Mouse (Mus musculus) urinary bladder, postnatal 4 days (tissue): ENCODE data around the gene Gm10961.

Experiments used
- DNase-seq, 2 experiments: peaks; one replicate each; pipeline ENCODE4 v3.0.0; 2021 to 2022; ENCODE audit warnings: low spot score in 2 of 2

The Gm10961 gene

DNA sequence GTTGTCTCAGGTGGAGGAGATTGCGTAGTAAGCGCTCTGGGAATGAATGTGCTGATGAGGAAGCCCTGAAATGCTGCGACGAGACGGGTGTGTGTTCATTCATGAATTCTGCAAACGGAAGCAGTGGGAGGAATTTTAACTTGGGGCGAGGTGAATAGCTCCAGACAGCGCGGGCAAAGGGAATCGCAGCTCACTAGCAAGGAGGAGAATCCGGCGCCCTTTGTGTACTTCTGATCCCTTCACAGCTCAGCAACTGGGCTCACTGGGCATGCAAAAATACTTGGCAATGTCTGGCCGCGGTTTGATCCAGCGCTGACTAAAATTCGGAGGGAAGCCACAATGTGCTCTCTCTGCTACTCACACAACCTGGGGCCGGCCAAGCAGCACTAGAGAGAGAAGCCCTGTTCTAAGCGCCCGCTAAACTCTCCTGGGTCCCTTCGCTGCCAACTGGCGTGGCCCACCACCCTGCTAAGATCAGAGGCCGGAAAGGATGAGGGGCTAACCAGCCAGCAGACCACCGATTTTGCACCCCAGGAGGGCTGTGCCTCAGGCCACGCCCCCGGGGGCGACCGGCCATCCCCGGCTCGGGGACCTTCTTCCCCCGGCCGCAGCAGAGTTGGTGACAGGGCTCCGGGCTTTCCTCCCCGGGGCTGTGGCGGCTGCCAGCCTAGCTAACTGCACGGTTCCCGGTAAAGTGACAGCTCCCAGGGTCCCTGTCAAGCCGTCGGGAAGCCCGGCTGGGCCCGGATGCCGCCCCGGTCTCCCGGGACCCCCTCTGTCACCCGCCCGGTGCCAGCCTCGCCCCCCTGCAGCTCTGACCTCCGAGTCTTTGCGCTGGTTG, at the start of gene Gm10961:
Gm10961 (plus strand) TSS at position 641 of the 841 bp plus-strand sequence.
- DNase-seq = peak; percentile 17 to 56

DNA sequence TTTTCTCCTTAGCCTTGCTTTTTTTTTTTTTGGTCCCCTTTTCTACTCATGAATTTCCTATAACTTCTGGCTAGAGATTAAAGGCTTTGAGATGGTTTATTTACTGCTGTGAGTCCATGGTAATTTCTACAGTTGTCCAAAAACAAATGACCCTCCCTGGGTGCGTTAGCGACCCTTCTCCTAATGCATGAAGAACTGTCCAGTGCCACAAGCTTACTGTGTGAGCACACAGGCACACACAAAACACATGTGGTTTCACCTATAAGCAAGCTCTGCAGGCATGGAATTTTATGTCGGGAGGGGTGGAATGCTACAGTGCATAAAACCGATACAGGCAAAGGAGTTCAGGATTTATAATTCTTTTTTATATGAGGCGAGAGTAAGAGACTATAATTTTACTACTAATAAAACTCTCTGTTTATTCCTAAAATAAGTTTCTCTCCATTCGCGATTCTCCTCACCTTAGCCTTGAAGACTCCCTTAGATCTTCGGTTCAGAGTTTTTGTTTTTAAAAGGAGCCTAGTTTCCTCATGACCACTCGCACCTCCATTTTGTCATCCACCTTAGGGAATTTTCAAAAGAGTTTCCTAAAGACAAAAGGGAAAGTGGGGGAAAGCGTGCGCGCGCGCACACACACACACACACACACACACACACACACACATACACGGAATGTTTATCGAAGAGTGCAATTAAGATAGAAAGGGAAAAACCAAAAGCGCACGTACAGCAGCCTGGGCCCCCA, 48.8 kb upstream of the Gm10961 start:
- no peak for DNase-seq

DNA sequence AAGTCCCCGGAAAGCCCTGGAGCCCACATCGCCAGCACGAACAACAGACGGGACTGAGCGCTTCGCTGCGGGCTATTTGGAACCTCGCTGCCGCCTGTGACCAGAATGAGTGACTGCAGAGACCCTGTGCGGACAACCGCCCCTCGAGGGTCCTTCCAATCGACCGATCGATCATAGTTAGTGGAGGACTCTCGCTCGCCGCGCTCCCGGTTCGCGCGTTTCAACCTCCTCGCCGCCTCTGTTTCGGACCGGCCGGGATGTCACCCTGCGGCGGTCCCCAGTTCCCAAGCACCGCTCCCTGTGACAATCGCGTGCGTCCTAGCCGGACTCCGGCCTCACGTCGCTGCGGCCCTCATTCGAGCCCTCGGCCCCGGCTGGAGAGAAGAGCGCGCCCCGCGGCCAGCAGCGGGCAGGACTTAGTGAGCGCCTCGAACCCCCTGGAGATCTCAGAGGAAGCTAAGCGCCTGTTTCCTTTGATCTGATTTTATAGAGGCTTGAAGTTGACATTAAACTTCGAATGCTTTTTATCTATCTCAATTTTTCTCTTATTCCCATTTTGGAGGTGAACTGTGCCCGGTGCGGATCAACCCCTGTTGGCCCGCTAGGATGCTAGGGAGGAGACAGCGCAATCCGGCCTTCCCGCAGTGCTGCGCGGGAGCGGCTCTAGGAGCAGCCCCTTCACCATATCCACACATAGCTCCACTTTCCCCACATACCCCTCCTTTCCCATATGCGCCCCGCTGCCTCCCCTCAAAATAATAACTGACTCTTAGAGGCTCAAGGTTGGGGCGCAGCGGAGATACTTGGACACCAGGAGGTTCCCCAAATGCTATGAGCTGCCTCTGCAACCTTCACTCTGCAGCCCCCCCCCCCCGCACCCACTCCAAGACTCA, 48.0 kb upstream of the Gm10961 start:
- no peak for DNase-seq

DNA sequence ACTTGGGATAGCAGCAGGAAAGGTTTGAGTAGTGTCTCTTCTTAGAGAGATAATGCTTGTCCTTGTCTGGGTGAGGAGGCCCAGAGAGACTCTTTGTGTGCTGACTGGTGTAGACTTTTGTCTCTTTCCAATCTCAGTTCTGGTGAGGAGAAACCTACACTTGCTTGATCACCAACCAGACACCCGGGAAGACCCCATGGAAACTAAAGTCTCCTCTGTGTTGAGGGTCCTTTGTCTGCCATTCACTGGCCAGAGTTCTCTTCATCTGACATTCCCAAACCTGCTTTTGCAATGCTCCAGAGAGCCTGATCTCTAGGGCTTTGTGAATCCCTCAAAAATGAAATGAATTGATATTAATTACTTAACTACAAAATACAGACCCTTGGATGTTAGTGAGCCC, 47.2 kb upstream of the Gm10961 start:
- no peak for DNase-seq

DNA sequence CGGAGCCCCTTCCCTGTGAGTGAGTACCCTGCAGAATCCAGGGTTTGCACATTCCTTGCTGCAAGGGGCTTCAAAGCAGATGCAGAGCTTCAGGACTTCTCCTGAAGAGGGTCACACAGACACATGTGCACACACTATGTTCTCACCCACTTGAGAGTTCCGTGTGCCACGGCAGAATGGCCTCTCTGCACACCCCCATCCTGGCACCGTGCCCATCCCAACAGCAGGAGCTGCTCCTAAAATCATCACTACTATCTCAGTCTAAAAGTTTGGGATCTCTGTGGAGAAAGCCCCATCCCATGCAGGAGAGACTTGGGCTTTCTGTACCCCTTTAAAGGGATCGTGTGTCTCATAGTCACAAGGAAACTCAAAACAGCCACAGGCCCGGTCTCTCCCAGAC, 44.6 kb upstream of the Gm10961 start:
- DNase-seq = no peak

DNA sequence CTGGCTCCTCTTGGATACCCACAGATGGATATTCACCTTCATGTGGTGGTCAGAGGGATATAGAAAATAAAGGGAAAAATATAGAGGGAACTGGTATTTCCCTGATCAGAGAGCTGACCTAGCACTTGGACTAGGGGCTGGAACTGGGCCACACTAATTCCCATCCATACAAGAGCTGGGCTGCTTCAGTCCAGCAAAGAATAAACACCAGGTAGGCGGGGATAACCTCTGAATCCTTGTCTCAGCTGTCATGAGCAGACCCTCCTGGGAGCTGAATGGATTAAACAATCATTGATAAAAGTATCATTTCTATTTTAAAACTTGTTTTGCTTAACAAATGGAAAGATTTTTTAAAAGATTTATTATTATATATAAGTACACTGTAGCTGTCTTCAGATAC, 39.5 kb upstream of the Gm10961 start:
- DNase-seq = no peak

DNA sequence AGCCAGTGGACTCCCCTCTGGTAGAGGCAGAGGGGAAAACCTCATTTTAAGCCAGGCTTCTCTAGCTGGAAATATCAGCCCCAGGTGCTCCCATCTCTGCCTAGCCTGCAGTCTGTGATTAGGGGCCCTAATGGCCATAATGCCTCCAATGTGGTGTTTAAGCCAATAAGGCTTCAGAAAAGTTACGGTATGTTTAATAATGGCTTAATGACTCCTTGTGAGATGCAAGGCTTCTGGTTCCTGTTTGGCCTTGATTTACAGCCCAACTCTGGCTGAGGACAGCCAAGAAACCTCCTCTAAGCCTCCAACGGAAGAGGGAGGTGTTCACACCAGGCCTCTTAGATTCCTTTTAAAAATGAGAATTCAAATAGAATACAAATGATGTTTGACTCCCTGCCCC, 37.5 kb upstream of the Gm10961 start:
- DNase-seq = no peak

DNA sequence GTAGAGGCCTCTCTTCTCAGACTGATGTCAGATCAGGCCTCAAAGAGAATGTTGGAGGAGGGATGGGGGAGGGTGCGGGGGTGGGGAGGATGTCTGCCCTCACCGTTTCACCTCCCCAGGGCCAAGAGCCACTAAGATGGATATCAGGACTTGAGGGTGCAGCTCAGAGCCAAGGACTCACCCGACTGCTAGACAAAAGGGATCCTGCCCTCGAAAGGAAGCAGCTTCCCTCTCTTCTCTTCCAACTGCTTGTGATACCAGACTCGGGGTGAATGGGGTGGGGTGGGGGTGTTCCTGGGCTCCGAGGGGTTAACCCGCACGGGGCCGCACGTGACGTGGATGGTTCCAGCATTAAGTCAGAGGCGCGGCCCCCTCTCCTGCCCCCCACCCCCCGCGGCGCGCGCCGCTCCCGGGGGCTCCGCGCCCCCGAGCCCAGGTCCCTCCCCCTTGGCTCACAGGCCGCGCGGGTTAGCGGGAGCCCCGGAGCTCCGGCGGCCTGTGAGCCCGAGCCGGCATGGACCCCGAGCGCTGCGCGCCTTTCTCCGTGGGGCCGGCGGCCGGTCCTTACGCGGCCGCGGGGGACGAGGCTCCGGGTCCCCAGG, 36.4 kb upstream of the Gm10961 start, which contains the start of gene Alx3:
Alx3 (plus strand) TSS at position 370 of the 602 bp plus-strand sequence.
- DNase-seq = no peak

DNA sequence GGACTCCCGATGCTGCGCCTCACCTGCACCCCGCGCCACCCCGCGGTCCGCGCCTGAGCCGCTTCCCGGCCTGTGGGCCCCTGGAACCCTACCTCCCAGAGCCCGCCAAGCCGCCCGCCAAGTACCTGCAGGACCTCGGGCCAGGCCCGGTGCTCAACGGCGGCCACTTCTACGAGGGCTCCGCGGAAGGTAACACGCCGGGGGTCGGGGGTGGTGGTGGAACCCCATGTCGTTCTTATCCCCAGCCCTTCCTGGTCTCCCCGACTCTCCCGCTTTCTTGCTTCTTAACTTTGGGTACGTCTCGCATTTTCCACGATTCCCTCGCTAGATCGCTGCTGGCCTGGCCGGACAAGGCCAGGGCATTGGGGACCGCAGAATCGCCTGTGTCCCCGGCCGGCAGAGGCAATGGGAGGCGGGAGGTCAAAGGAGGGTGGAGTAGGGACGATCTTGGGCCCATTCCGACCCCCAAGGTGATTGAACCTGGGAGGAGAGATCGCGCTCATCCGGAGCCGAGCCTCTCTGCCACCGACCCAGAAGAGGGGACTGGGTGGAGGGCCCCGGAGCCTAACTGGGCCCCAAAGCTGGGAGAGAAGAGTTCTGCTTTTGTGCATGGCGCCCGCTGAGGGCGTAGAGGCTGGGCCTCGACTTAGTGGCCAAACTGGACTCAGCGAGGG, 35.7 kb upstream of the Gm10961 start:
- DNase-seq = no peak

DNA sequence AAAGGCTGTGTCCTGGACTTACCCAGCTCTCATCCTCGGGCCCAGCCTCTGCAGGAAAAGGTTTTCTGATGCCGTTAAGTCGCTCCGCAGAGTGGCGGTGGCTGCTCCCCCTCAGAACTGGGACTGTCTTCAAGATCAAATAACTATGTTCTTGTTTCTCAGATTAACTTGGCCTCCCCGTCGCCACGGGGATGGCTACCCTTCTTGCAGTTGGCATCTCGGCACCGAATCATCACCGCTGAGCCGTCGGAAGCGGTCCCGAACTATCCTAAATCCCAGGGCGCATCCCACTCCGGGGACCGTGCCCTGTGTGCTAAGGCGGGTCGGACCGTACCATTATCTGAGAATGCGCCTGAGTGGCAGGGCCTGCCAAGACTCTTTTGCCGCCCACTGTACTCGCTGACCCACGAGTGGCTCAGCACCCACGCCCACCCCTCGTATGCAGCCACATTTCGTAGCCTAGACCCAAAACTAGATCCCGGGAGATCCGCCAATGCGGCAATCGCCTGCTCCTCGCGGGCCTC, 35.1 kb upstream of the Gm10961 start:
- DNase-seq = no peak

DNA sequence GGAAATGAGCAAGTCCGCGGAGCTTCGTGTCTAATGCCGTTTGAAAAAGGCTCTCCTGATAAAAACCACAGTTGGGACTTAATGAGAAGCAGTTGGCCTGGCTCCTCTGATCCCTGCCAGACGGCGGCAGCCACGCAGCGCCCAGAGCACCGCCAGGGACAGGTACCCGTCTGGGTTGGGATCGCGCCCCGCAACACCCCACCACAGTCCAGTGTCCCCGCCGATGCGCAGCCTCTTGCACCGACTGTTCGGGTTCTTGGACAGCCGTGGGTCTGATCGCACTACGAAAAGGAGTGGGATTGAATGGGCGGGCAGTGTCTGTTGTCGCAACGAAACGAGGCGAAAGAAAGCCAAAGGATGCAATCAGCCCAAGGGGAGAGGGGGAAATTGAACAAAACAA, 34.6 kb upstream of the Gm10961 start:
- DNase-seq = no peak

DNA sequence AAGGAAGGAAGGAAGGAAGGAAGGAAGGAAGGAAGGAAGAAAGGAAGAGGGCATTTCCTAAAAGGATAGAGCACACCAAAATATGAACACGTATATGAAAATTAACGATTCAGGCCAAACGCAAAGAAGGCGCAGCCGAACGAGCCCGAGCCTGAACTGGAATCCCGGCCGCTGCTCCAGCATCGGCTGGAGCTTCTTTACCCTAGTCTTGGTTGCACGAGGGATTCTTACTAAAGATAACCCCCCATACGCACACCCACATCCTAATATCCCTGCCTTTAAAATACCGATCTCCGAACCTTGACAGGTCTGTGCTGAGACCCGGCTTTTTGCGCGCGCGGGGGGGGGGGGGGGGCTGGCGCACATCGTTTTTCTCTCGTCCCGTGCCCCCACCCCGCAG, 34.0 kb upstream of the Gm10961 start:
- no peak for DNase-seq

DNA sequence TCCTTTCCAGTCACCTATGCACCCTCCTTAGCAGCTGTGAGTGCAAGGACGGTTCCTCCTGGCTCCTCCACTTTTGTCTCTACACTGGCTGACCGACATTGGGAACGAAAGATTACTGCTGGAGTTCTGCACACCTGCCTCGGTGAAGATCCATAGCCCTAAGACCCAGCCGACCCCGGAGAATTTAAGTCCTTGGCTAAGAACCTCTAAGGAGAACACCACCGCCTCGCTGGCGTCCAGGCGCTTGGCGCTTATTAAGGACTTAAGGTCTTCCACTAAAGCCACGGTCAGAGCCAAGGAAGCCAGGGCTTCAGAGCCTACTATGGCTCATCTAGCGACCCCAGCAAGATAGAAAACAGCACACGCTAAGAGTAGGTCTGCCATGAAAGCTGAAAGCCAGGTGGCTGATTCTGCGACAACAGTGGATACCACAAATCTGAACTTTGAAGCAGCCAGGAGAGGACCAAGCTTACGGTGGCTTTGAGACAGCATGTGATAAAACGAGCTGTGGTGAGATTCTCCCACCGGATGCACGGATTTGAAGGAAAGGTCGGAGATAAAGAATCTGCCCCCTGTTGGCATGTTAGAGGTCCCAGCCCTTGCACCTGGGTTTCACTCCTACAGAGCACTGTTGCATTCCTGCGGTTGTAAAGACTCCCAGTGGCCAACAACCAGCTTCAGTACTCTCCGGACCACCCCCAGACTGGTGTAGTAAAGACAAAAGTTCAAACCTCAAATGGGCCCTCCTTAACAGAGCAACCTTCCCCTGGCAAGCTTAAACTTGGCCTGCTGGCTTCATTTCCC, 33.3 kb upstream of the Gm10961 start:
- DNase-seq = no peak

DNA sequence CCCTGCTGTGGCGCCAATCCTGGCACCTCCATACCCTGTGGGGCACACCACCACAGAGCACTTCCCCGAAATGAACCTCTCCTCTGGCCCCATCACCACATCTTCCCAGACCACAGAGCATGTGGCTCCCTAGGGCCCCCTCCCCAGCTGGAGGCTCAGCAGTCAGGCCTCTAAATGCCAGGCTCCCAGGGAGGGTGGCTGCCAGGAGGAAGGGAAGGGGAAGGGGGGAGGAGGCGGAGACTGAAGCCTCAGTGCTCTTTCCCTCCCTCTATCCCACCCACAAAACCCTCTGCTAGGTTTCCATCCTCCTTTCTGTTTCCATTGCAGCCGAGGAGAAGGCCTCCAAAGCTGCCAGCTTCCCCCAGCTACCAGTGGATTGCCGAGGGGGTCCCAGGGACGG, 31.0 kb upstream of the Gm10961 start:
- DNase-seq = no peak

DNA sequence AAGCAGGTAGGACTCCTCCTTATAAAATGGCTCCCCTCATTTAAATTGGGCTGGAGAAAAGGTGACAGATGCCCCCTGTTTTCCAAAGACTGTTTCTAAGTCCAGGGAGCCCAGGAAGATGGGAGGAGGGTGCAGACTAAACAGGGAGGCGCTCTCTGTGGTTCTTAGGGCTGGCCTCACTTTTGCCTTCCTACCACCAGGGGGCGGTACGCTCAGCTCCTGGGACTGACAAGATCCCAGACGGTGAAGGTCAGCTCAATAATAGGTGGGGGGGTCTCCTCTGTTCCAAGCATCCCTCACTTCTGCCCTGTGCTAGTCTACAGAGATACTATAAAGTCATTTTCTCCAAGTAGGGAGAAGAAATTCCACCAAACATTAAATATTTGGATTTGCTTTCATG, 25.8 kb upstream of the Gm10961 start:
- DNase-seq = peak; percentile 42 to 75

DNA sequence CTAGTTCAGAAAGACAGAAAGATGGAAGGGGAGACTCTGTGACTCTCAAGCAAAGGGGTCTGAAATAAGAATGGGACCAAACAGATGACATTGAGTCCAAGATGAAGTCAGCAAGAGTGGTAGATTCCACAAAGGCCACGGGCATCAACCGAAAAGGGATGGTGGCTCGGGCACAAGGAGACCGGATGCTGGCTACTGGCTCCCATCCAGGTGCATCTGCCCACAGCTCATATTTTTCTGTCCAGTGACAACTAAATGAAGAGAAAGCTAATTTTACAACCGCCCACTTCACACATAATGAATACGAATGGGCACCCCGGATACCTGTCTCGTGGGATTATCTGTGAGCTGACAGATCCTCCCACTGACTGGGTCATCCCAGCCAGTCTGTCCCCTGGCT, 23.9 kb upstream of the Gm10961 start:
- DNase-seq = no peak

DNA sequence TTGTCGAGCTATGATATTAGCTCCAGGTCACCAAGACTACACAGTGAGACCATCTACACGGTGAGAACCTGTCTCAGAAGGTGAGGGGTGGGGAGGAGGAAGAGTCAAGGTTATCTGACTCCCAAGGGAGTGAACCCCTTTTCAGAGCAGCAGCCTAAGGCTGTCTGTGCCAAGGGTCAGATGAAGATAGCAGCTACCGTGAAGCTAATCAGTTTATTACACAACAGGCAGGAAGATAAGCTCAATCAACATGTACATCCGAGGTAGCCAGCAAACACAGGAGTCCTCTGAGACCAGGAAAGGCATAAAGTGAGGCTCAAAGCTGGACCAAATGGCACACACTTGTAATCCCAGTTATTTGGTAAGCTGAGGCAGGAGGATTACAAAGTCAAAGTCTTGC, 22.3 kb upstream of the Gm10961 start:
- DNase-seq = no peak

DNA sequence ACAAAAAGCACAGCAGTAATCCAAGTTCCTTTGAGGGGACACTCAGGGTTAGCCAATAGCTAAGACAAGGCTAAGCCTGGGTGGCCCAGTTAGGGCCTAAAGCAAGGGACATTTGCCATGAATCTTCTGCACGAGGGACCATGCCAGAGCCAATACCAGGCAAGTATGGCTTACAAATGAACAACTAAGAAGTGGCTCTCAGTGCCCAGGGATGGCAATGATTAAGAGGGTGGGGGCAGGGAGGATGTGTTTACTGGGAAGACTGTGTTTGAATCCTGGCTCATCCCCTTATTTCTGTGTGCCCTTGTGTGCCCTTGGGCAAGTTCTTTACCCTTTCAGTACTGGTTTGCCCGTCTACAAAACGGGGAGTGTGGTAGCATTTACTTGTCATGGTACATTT, 21.7 kb upstream of the Gm10961 start:
- no peak for DNase-seq

DNA sequence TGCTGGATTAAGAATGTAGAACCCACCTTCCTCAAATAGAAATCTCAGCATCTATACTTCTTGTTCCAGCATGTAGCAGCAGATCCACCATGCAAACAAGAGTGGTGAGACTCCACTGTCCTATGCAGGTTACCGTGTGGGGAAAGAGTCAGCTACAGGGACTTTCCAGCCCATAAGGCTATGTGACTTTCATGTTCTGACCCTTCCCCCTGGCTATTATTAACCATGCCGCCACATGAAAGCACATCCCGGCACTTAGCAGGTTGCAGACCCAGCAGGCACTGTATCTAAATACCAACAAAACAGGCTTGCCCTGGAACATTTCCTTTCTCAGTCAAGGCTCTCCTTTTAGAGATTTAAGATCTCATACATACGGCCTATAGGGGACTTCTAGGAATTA, 19.7 kb upstream of the Gm10961 start:
- DNase-seq = no peak

DNA sequence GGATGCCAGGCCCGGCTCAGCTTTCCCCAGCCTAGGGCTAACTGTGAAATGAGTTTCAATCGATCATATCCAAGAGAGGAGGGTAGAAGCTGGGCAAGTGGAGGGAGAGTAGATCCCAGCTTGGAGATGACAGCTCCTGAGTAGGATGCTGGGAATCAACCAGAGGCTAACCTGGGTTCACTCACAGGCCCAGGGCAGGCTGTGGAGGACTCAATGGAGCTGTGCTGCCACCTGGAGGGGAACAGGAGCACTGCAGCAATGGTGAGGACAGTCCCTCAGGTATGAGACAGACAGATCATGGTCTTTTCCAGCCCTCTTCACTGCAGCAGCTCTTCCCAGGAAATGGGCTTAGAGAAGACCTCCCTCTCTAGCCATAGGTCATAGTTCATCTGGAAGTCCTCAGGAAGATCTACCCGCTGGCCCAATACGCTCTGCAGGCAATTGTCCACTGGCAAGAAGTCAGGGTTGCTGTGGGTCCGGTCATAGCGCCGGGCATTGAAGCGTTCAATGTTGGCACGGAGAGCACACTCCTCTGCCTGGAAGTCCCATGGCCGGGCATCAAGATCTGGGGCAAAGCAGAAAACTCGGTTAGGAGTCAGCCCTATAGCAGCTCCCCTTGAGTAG, 18.1 kb upstream of the Gm10961 start:
- no peak for DNase-seq
